Mouse (Mus musculus) left cerebral cortex, adult 18-20 months (tissue): Measurements from ENCODE around the gene Zfp57. TPM values are rescaled to one million over a fixed set of nuclear protein-coding genes. Genes with fewer than 3 reads are reported as not detected.

ENCODE experiments used
- DNase-seq, 2 experiments: peaks; one replicate each; pipeline ENCODE4 v3.0.0; 2021 to 2022; ENCODE audit warnings: low spot score in 2 of 2, mixed read lengths in 1 of 2
- total RNA-seq, 2 experiments: library from RNA; stranded (reverse); gene quantifications; 2 replicates each; pipeline ENCODE4 v1.2.3; 2021

The Zfp57 gene
- total RNA-seq, 2 experiments from 2014 or later, result 12.2 to 12.3 TPM

- DNase-seq, result no peak
These were observed 6.4 kb upstream of the Zfp57 start for GRCm38 (mm10) chr17:36994528-36994927.

- DNase-seq, result no peak
These were observed 5.5 kb upstream of the Zfp57 start for GRCm38 (mm10) chr17:36995448-36995847.

DNA sequence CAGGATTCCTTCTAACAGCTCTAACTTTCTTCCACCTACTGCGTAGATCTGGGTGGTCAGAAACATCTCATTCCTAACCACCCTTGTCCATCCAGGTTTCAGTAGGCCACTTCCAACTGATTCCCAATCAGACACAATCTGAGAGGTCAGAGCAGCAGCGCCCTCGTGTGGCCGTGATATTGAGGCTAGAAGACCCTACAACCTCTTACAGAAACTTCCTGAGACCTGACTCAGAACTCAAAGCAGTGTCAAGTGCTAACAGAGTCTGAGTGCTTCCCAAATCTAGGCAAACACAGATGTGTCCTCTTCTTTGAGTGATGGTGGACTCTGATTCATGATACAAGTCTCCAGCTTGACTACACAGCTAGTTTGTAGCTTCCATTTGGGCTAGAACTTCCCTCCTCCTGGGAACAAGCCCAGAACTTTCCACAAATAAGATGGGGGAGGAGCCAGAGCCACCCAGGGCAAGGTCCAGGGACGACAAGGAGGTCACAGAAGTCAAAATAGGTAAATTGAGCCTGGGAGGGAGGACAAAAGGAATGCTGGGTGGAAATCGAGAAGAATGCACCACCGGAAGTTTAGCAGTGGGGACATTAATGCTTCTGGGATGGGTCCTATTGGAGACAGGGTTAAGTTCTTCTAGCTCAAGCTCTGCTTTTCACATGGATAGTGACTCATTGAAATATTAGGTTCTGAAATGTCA is 3.8 kb upstream of the Zfp57 start:
- DNase-seq, result peak; percentile 73 to 88

GRCm38 (mm10) chr17:36998477-36998876 is 2.5 kb upstream of the Zfp57 start:
- DNase-seq, result no peak

- peak; percentile 24 to 31 for DNase-seq
These were observed 1.7 kb downstream of the Zfp57 start for GRCm38 (mm10) chr17:37002364-37003330.

- no peak for DNase-seq
These were observed 2.4 kb downstream of the Zfp57 start for GRCm38 (mm10) chr17:37003366-37003765.

GRCm38 (mm10) chr17:37008161-37008560 is 7.2 kb downstream of the Zfp57 start:
- DNase-seq, result no peak

- DNase-seq, result no peak
These were observed 8.6 kb downstream of the Zfp57 start for GRCm38 (mm10) chr17:37009460-37010042.

DNA sequence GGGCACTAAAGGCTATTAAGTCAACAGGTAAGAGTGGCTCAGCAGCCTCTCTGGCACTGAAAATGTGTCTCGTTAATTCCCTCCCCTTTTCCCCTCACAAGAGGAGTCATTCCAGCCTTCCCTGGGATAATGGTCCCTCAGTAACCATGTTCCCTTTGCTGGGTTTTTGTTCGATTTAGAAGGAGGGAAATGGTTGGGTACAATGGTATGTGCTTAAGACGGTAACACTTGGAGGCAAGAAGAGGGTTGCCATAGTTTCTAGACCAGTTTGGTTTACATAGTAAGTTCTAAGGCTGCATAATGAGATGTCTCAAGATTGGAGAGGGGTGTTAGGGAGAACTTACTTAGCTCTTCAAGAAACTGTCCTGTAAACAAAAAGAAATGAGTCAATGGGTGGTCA is 10.8 kb downstream of the Zfp57 start:
- DNase-seq, result no peak

DNA sequence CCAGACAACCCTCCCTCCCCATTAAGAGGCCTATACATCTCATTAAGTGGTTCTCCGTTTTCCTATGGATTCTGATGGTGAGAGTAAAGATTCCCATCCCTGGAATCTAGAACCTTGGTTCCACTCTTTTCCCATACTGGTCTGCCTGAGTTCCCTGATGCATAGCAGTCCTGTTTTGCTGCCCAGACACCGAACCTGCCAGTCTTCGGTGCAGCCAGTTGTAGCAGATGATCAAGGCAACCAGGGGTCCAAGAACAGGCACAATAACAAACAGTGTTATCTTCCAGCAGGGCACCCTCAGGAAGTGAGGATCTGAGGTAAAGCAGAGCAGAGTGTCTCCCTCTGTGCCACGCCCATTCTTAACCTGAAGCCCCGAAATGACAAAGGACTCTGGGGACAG is 11.2 kb downstream of the Zfp57 start:
- DNase-seq, result no peak

DNA sequence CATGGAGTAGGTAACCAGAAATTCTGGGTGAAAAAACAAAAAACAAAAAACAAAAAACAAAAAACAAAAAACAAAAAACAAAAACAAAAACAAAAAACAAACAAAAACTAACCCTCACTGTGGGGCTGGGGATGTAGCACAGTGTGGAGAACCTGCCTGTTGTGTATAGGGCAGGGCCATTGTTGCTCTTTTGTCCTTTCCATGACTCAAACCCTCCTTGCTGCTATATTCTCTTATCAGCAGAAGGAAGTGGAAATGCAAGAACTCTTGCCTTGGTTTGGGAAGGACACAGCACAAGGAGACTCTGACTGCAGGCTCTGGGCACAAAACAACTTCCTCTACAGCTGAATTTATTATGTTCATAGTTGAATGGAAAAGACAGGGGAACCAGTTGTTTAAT is 15.4 kb downstream of the Zfp57 start:
- DNase-seq, result no peak

DNA sequence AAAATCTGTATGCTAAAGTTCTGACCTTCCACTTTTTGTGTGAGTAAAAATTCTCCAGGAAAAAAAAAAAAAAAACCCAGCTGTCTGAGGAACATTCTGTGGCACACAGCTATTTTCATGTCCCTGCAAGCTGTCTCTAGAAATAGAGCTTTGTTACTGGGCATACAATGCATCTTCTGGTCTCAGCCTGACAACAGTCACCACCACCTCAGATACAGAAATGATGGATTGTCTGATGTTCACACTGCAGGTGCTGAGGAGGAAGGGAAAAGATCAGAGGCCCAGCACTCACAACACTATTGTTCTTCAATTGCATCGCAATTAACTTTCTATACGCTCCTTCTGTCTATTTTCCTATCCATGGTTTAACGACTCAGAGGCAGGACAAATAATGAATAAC is 17.4 kb downstream of the Zfp57 start:
- peak in 1 of 2 experiments; percentile 15 for DNase-seq

- DNase-seq, result peak in 1 of 2 experiments; percentile 20
These were observed 18.3 kb downstream of the Zfp57 start for GRCm38 (mm10) chr17:37019242-37019641.

DNA sequence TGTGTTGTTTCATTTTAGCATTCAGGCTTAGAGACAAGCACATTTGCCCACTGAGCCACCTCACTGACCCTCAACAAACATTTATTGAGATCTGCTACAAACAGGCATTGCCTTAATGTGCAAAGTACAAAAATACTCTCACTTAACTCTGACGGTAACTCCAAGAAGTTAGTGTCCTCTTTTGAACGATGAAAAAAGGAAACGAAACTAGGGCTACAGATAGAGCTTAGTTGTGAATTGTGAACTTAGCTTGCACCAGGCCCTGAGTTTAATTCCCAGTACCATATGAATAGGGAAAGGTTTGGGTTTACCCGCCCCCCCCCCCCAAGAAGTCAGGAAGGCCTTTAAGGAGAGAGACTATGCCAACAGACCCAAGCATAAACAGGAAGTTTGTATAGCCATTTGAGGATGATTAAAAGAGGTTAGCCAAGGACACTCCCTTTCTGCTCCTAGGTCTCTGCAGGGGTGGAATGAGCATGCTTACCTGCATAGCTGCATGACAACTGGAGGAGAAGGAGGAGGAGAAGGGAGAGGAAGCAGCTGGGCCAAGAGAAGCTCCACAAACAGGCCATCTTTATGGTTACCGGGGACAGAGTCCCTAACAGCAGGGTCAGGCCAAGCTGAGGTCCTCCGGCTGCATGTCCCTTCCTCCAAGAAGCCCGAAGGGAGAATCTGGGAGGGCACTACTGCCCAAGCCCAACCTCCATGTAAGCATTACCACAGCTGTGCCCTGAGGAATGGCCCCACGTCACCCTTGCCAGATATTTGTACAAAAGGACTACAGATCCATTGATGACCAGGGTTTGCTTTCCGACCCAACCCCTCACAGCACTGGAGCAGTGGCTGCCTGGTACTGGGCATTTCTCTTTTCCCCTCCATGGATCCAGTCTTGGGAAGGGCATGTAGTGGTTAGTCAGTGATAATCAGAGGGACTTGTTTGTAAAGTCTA is 21.9 kb downstream of the Zfp57 start, which contains the start of gene Mog:
TSS of gene Mog (minus strand) at position 771 of the 949 bp plus-strand sequence.
- peak in 1 of 2 experiments; percentile 22 for DNase-seq

GRCm38 (mm10) chr17:37026425-37026824 is 25.5 kb downstream of the Zfp57 start:
- DNase-seq, result no peak

- DNase-seq, result no peak
These were observed 26.5 kb downstream of the Zfp57 start for GRCm38 (mm10) chr17:37027486-37027885.

- DNase-seq, result no peak
These were observed 27.2 kb downstream of the Zfp57 start for GRCm38 (mm10) chr17:37028212-37028611.

DNA sequence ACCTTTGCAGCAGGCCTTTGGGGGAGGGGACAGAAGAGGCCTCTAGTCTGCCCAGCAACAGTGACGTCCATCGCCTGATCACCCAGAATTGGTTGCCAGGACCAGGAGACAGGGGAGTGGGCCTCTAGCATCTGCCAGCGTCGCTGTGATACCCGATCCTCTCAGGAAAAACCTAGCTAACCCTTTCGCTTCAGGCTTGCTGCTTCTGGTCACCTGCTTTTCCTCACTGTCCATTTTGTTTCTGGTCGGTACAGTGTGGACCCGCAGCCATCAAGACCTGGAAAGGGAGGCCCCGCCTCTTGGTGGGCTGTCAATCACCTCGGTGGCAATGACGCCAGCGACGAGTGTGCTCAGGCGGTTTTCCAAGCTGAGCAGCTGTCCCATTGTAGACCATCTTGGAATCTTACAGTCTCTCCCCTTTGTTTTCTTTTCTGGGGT is 27.7 kb downstream of the Zfp57 start:
- DNase-seq, result peak; percentile 93 to 94

GRCm38 (mm10) chr17:37029162-37029561 is 28.2 kb downstream of the Zfp57 start:
- DNase-seq, result no peak

DNA sequence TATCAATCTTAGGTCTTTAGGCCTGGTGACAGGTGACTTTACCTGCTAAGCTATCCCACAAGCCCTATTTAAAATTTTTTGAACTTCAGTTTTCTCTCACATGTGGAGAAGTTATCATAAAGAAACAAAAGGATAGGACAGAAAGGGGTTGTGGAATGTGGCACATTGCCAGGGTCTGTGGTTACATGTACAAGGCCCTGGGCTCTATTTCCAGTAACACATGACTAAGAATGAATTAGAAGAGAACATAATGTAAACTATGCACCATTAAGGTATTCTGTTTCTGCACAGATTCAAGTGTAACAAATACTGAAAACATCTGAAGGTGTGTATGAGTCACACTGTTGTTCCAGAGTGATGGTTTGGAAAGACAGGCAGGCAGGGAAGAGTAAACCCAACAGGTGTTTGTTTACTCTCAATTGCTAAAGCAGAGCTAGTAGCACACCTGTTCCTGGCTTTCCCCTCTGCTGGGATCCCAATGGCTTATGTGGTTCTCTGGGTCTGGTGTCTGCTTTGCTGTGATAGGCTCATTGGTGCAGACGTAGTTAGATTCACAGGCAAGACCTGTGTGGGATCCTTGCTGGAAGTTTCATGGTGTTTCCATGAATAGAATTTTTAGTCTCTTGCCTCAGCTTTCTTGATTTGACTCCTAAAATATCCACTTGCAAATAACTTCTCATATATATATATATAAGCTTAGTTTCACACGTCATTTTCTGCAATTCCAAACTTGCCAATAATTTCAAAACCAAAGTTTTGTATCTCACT is 38.3 kb downstream of the Zfp57 start:
- DNase-seq, result no peak
